Mouse (Mus musculus) embryonic facial prominence, embryonic 12.5 days (tissue): Measurements from ENCODE around the gene Csf3. TPM values are rescaled to one million over a fixed set of nuclear protein-coding genes. Genes with fewer than 3 reads are reported as not detected.
"Not testable (repeated sequence)": the region's sequence is repeated elsewhere in the genome, so short reads cannot be mapped to it uniquely, and the experiment has no call there.

ENCODE experiments used
- ATAC-seq: fragments of 200-750 bp; cut with Nextera tagmentation; 2 replicates; pipeline ENCODE4 v1.8.0; 2017; ENCODE audit not compliant: insufficient number of reproducible peaks, insufficient read depth, low FRiP score, low TSS enrichment
- H3K27ac ChIP-seq: fragments of 300-500 bp; sonication (generic); 2 replicates; pipeline ENCODE4 v1.5.1; 2016; ENCODE audit warnings: mild to moderate bottlenecking
- H3K27me3 ChIP-seq: fragments of 300-500 bp; sonication (generic); 2 replicates; pipeline ENCODE4 v1.6.1; 2016; ENCODE audit warnings: mild to moderate bottlenecking, moderate library complexity
- H3K36me3 ChIP-seq: fragments of 300-500 bp; sonication (generic); 2 replicates; pipeline ENCODE4 v1.6.1; 2016; ENCODE audit warnings: mild to moderate bottlenecking
- H3K4me1 ChIP-seq: fragments of 300-500 bp; sonication (generic); 2 replicates; pipeline ENCODE4 v1.6.1; 2016
- H3K4me2 ChIP-seq: fragments of 300-500 bp; sonication (generic); replicated peaks from 2 replicates; pipeline ENCODE4 v1.6.1; 2016; ENCODE audit warnings: mild to moderate bottlenecking, moderate library complexity
- H3K4me3 ChIP-seq: fragments of 300-500 bp; sonication (generic); 2 replicates; pipeline ENCODE4 v1.5.1; 2016; ENCODE audit warnings: mild to moderate bottlenecking
- H3K9ac ChIP-seq: fragments of 300-500 bp; sonication (generic); 2 replicates; pipeline ENCODE4 v1.6.1; 2016; ENCODE audit warnings: mild to moderate bottlenecking, moderate library complexity
- H3K9me3 ChIP-seq: fragments of 300-500 bp; sonication (generic); 2 replicates; pipeline ENCODE4 v1.6.1; 2016; ENCODE audit warnings: mild to moderate bottlenecking, moderate library complexity
- WGBS: fragments of 180-500 bp; shearing (Covaris S2); methylation state at CpG from one replicate; pipeline ENCODE4 v1.1.7; 2016; 5-methylcytosine and 5-hydroxymethylcytosine counted together
- polyA plus RNA-seq: library from polyadenylated mRNA; unstranded; fragments of >200 nt; fragmentation: Nextera tagmentation; extraction: Ambion mirVana; gene quantifications from 2 replicates; pipeline ENCODE4 v1.2.1, GENCODE M21; 2016

Gene Csf3
- polyA plus RNA-seq, result not detected in 2 replicates

GRCm38 (mm10) chr11:98701213-98701670 lies at the start of gene Csf3:
TSS of gene Csf3 (plus strand) at chr11:98701263.
- no peaks in the 10 kb centered on the region for H3K27me3 ChIP-seq
- H3K4me1 ChIP-seq, result peaks cover 5% of the 10 kb centered on the region; the same call in 1 of the 2 replicates
- no peak within 1 kb of the TSS for H3K9ac ChIP-seq
- H3K9me3 ChIP-seq, result no peaks in the 10 kb centered on the region
- no peak within 1 kb of the TSS for H3K4me3 ChIP-seq
- H3K27ac ChIP-seq, result no peak within 1 kb of the TSS
- peaks cover 29% of the 10 kb centered on the region for H3K36me3 ChIP-seq
- ATAC-seq, result no peak
- no peak within 1 kb of the TSS for H3K4me2 ChIP-seq
- 32% methylated on average over 10 of the region's 10 CpGs for whole genome bisulfite sequencing

- not testable (repeated sequence) for H3K4me2 ChIP-seq, H3K27ac ChIP-seq, H3K9me3 ChIP-seq, H3K4me3 ChIP-seq, H3K36me3 ChIP-seq, H3K9ac ChIP-seq, H3K27me3 ChIP-seq, H3K4me1 ChIP-seq, ATAC-seq
- WGBS, result 10% methylated on average over 7 of the region's 7 CpGs
These were observed 46.0 kb upstream of the Csf3 start for GRCm38 (mm10) chr11:98655076-98655475.

GRCm38 (mm10) chr11:98660517-98660916 lies 40.5 kb upstream of the Csf3 start:
- H3K4me3 ChIP-seq, result no peak overlapping the region
- H3K4me2 ChIP-seq, result no peak overlapping the region
- H3K9ac ChIP-seq, result no peak overlapping the region
- H3K27me3 ChIP-seq, result 0 out of 2 replicates have a peak, but pooled peaks cover 7% of the 10 kb centered on the region
- H3K9me3 ChIP-seq, result no peaks in the 10 kb centered on the region
- H3K4me1 ChIP-seq, result no peaks in the 10 kb centered on the region
- no peaks in the 10 kb centered on the region for H3K36me3 ChIP-seq
- WGBS, result 13% methylated on average over 6 of the region's 6 CpGs
- ATAC-seq, result no peak
- no peak overlapping the region for H3K27ac ChIP-seq

- Histone ChIP-seq H3K4me1 (no peaks in the 10 kb centered on the region), H3K9me3 (no peaks in the 10 kb centered on the region), H3K27ac (no peak within 1 kb of the TSS), H3K4me2 (no peak within 1 kb of the TSS), H3K27me3 (peaks cover 31% of the 10 kb centered on the region), H3K4me3 (no peak within 1 kb of the TSS), H3K36me3 (no peaks in the 10 kb centered on the region), H3K9ac (no peak within 1 kb of the TSS)
- ATAC-seq, result no peak
- 23% methylated on average over 4 of the region's 4 CpGs for WGBS
These were observed 37.0 kb upstream of the Csf3 start, which contains the start of gene Gsdma for GRCm38 (mm10) chr11:98664091-98664490. TSS of gene Gsdma (plus strand) at chr11:98664351.

- H3K9ac ChIP-seq, result no peak overlapping the region
- ATAC-seq, result no peak
- H3K9me3 ChIP-seq, result no peaks in the 10 kb centered on the region
- H3K4me2 ChIP-seq, result no peak overlapping the region
- H3K4me3 ChIP-seq, result no peak overlapping the region
- H3K27me3 ChIP-seq, result peaks cover 28% of the 10 kb centered on the region
- H3K36me3 ChIP-seq, result no peaks in the 10 kb centered on the region
- no peak overlapping the region for H3K27ac ChIP-seq
- no peaks in the 10 kb centered on the region for H3K4me1 ChIP-seq
- 68% methylated on average over 2 of the region's 2 CpGs for WGBS
These were observed 32.1 kb upstream of the Csf3 start for GRCm38 (mm10) chr11:98668984-98669383.

- Histone ChIP-seq H3K4me3 (no peak overlapping the region), H3K36me3 (no peaks in the 10 kb centered on the region), H3K9ac (no peak overlapping the region), H3K9me3 (no peaks in the 10 kb centered on the region), H3K4me2 (no peak overlapping the region), H3K27ac (no peak overlapping the region), H3K4me1 (no peaks in the 10 kb centered on the region), H3K27me3 (peaks cover 28% of the 10 kb centered on the region)
- no peak for ATAC-seq
- 78% methylated on average over 3 of the region's 3 CpGs for WGBS
These were observed 29.7 kb upstream of the Csf3 start for GRCm38 (mm10) chr11:98671284-98671815.

GRCm38 (mm10) chr11:98671857-98672256 lies 29.2 kb upstream of the Csf3 start:
- H3K27me3 ChIP-seq, result peaks cover 23% of the 10 kb centered on the region
- H3K36me3 ChIP-seq, result no peaks in the 10 kb centered on the region
- WGBS, result 57% methylated on average over 5 of the region's 5 CpGs
- no peak overlapping the region for H3K4me2 ChIP-seq
- ATAC-seq, result no peak
- H3K4me1 ChIP-seq, result no peaks in the 10 kb centered on the region
- H3K9me3 ChIP-seq, result no peaks in the 10 kb centered on the region
- no peak overlapping the region for H3K4me3 ChIP-seq
- no peak overlapping the region for H3K27ac ChIP-seq
- no peak overlapping the region for H3K9ac ChIP-seq

- ATAC-seq, result no peak
- H3K9me3 ChIP-seq, result no peaks in the 10 kb centered on the region
- H3K27ac ChIP-seq, result no peak overlapping the region
- H3K4me1 ChIP-seq, result no peaks in the 10 kb centered on the region
- H3K36me3 ChIP-seq, result no peaks in the 10 kb centered on the region
- WGBS, result 91% methylated on average over 5 of the region's 5 CpGs
- H3K4me3 ChIP-seq, result no peak overlapping the region
- no peak overlapping the region for H3K9ac ChIP-seq
- no peak overlapping the region for H3K4me2 ChIP-seq
- H3K27me3 ChIP-seq, result peaks cover 17% of the 10 kb centered on the region
These were observed 28.6 kb upstream of the Csf3 start for GRCm38 (mm10) chr11:98672482-98672881.

GRCm38 (mm10) chr11:98673136-98673535 lies 27.9 kb upstream of the Csf3 start:
- not testable (repeated sequence) for H3K36me3 ChIP-seq, H3K9me3 ChIP-seq, H3K9ac ChIP-seq, H3K27ac ChIP-seq, ATAC-seq, H3K4me3 ChIP-seq, H3K4me1 ChIP-seq
- 8% methylated on average over 7 of the region's 7 CpGs for WGBS
- H3K27me3 ChIP-seq, result peaks cover 10% of the 10 kb centered on the region
- peak overlapping the region; percentile 24 for H3K4me2 ChIP-seq

GRCm38 (mm10) chr11:98675829-98676363 lies 25.2 kb upstream of the Csf3 start:
- H3K9ac ChIP-seq, result no peak overlapping the region
- H3K27ac ChIP-seq, result no peak overlapping the region
- H3K4me2 ChIP-seq, result no peak overlapping the region
- no peaks in the 10 kb centered on the region for H3K4me1 ChIP-seq
- 34% methylated on average over 7 of the region's 7 CpGs for WGBS
- no peak for ATAC-seq
- no peaks in the 10 kb centered on the region for H3K27me3 ChIP-seq
- H3K9me3 ChIP-seq, result no peaks in the 10 kb centered on the region
- no peaks in the 10 kb centered on the region for H3K36me3 ChIP-seq
- no peak overlapping the region for H3K4me3 ChIP-seq

- Histone ChIP-seq H3K4me2 (no peak overlapping the region), H3K27ac (no peak overlapping the region), H3K4me1 (peaks cover 9% of the 10 kb centered on the region), H3K9ac (no peak overlapping the region), H3K36me3 (no peaks in the 10 kb centered on the region), H3K4me3 (no peak overlapping the region), H3K27me3 (no peaks in the 10 kb centered on the region), H3K9me3 (no peaks in the 10 kb centered on the region)
- 95% methylated on average over 1 of the region's 1 CpGs for WGBS
- ATAC-seq, result no peak
These were observed 21.0 kb upstream of the Csf3 start for GRCm38 (mm10) chr11:98680023-98680422.

- not testable (repeated sequence) for H3K36me3 ChIP-seq, ATAC-seq, H3K4me1 ChIP-seq, H3K4me3 ChIP-seq, H3K4me2 ChIP-seq, H3K27ac ChIP-seq, H3K9ac ChIP-seq, H3K9me3 ChIP-seq, H3K27me3 ChIP-seq
- WGBS, result 84% methylated on average over 4 of the region's 4 CpGs
These were observed 20.5 kb upstream of the Csf3 start for GRCm38 (mm10) chr11:98680595-98680994.
